Mouse (Mus musculus): Measurements from ENCODE around the gene Sohlh2. TPM values are rescaled to one million over a fixed set of nuclear protein-coding genes. Genes with fewer than 3 reads are reported as not detected.
"Not testable (repeated sequence)": the region's sequence is repeated elsewhere in the genome, so short reads cannot be mapped to it uniquely, and the experiment has no call there.

Gene Sohlh2
- total and polyA plus RNA-seq, 3 experiments = not detected

GRCm38 (mm10) chr3:55195581-55196327, 13.9 kb downstream of the Sohlh2 start:
- H3K4me2 ChIP-seq (ENCODE audit: insufficient read depth, low read depth, poor library complexity, severe bottlenecking) = no peak overlapping the region
- H3K9me3 ChIP-seq (replicated peaks; ENCODE audit: low read length) = peaks cover 8% of the 10 kb centered on the region
- H3K27me3 ChIP-seq (replicated peaks) = no peaks in the 10 kb centered on the region
- no peaks in the 10 kb centered on the region for H3K36me3 ChIP-seq (replicated peaks in 1 of 2; ENCODE audit: control insufficient read depth in 1 of 2, insufficient read depth in 1 of 2, low read length in 1 of 2)
- in situ Hi-C loops (cut with MboI; ENCODE audit: low pct_ligation_motif_present, low pct_unique_long_range_greater_than_20kb, low sequenced_read_pairs) (no loop called here), dilution Hi-C loops (cut with MboI; ENCODE audit: extremely low pct_ligation_motif_present, extremely low pct_unique_long_range_greater_than_20kb, low sequenced_read_pairs) (no loop called here)
- no peak for DNase-seq (ENCODE audit: extremely low read depth)
- H3K9ac ChIP-seq (ENCODE audit: insufficient read depth, low read depth) = no peak overlapping the region
- H3K4me3 ChIP-seq (replicated peaks in 1 of 3; ENCODE audit: low read depth in 2 of 3, low read length in 2 of 3, poor library complexity in 1 of 3) = no peak overlapping the region
- H3K27ac ChIP-seq (ENCODE audit: insufficient read depth, low read depth) = no peak overlapping the region
- H3K79me2 ChIP-seq (replicated peaks; ENCODE audit: control insufficient read depth, extremely low read depth, insufficient read depth, poor library complexity, severe bottlenecking) = no peaks in the 10 kb centered on the region
- TF ChIP-seq ELF1 (IDR thresholded peaks at IDR 0.05; ENCODE audit: low read depth, low read length) = no peak
- TF ChIP-seq CHD1 (IDR thresholded peaks at IDR 0.05; ENCODE audit: low read depth, low read length) = no peak
- no peak for TF ChIP-seq IRF4 (IDR thresholded peaks at IDR 0.05; ENCODE audit: low read depth, low read length)
- no peak for TF ChIP-seq MAFK (IDR thresholded peaks at IDR 0.05; ENCODE audit: insufficient replicate concordance, low read length)
- TF ChIP-seq PAX5 (IDR thresholded peaks at IDR 0.05; ENCODE audit: low read length) = no peak
- no peak for TF ChIP-seq ZC3H11A (IDR thresholded peaks at IDR 0.05; ENCODE audit: low read depth, low read length)
- TF ChIP-seq MAX (IDR thresholded peaks at IDR 0.05; ENCODE audit: low read length) = no peak
- TF ChIP-seq ZMIZ1 (IDR thresholded peaks at IDR 0.05; ENCODE audit: low read depth, low read length) = no peak
- no peak for TF ChIP-seq TBP (conservative IDR thresholded peaks at IDR 0.05; ENCODE audit: low read depth, low read length)
- TF ChIP-seq MAZ (IDR thresholded peaks at IDR 0.05; ENCODE audit: low read depth, low read length) = no peak
- no peak for TF ChIP-seq GABPA (IDR thresholded peaks at IDR 0.05; ENCODE audit: insufficient replicate concordance, low read depth, low read length)
- no peak for TF ChIP-seq HCFC1 (IDR thresholded peaks at IDR 0.05; ENCODE audit: low read depth, low read length)
- no peaks in the 10 kb centered on the region for H3K4me1 ChIP-seq (ENCODE audit: control insufficient read depth in 1 of 2, insufficient read depth in 2 of 2)

- no peak overlapping the region for H3K4me2 ChIP-seq (ENCODE audit: insufficient read depth, low read depth, poor library complexity, severe bottlenecking)
- in situ Hi-C loops (cut with MboI; ENCODE audit: low pct_ligation_motif_present, low pct_unique_long_range_greater_than_20kb, low sequenced_read_pairs) = no loop called here
Measured at GRCm38 (mm10) chr3:55196328-55196710, 14.5 kb downstream of the Sohlh2 start.

GRCm38 (mm10) chr3:55203621-55204020, 21.8 kb downstream of the Sohlh2 start:
- DNase-seq (ENCODE audit: extremely low read depth); in situ Hi-C loops (cut with MboI; ENCODE audit: low pct_ligation_motif_present, low pct_unique_long_range_greater_than_20kb, low sequenced_read_pairs); H3K36me3 ChIP-seq (replicated peaks in 1 of 2; ENCODE audit: control insufficient read depth in 1 of 2, insufficient read depth in 1 of 2, low read length in 1 of 2); H3K27me3 ChIP-seq (replicated peaks); H3K27ac ChIP-seq (ENCODE audit: insufficient read depth, low read depth); dilution Hi-C loops (cut with MboI; ENCODE audit: extremely low pct_ligation_motif_present, extremely low pct_unique_long_range_greater_than_20kb, low sequenced_read_pairs); H3K4me3 ChIP-seq (replicated peaks in 1 of 3; ENCODE audit: low read depth in 2 of 3, low read length in 2 of 3, poor library complexity in 1 of 3); H3K4me2 ChIP-seq (ENCODE audit: insufficient read depth, low read depth, poor library complexity, severe bottlenecking); H3K9ac ChIP-seq (ENCODE audit: insufficient read depth, low read depth); H3K4me1 ChIP-seq (ENCODE audit: control insufficient read depth in 1 of 2, insufficient read depth in 2 of 2); H3K79me2 ChIP-seq (replicated peaks; ENCODE audit: control insufficient read depth, extremely low read depth, insufficient read depth, poor library complexity, severe bottlenecking): not testable (repeated sequence)
- H3K9me3 ChIP-seq (replicated peaks; ENCODE audit: low read length) = peaks cover 36% of the 10 kb centered on the region

More at GRCm38 (mm10) chr3:55196328-55196710, 14.5 kb downstream of the Sohlh2 start:
- TF ChIP-seq JUN (IDR thresholded peaks at IDR 0.05; ENCODE audit: insufficient read depth, low read depth, low read length) (no peak), ZNF384 (IDR thresholded peaks at IDR 0.05; ENCODE audit: low read depth, low read length) (no peak), E2F4 (IDR thresholded peaks at IDR 0.05; ENCODE audit: insufficient replicate concordance, low read depth, low read length) (no peak), CTCF (conservative IDR thresholded peaks at IDR 0.05 in 1 of 2, IDR thresholded peaks at IDR 0.05 in 1 of 2; ENCODE audit: low read depth in 2 of 2, low read length in 2 of 2) (no peak), MEF2A (IDR thresholded peaks at IDR 0.05; ENCODE audit: borderline replicate concordance, low read depth, low read length) (no peak), MYC (IDR thresholded peaks at IDR 0.05; ENCODE audit: low read depth, low read length) (no peak), ZKSCAN1 (IDR thresholded peaks at IDR 0.05; ENCODE audit: borderline replicate concordance, low read depth, low read length) (no peak), HCFC1 (IDR thresholded peaks at IDR 0.05; ENCODE audit: low read depth, low read length) (no peak), MAFK (IDR thresholded peaks at IDR 0.05; ENCODE audit: insufficient replicate concordance, low read length) (no peak), TCF12 (IDR thresholded peaks at IDR 0.05; ENCODE audit: low read depth, low read length) (no peak), MXI1 (IDR thresholded peaks at IDR 0.05; ENCODE audit: low read depth, low read length) (no peak), ELF1 (IDR thresholded peaks at IDR 0.05; ENCODE audit: low read depth, low read length) (no peak), USF2 (conservative IDR thresholded peaks at IDR 0.05; ENCODE audit: low read depth, low read length) (no peak), SMC3 (IDR thresholded peaks at IDR 0.05; ENCODE audit: low read depth, low read length) (no peak), MAX (IDR thresholded peaks at IDR 0.05; ENCODE audit: low read length) (no peak), NELFE (IDR thresholded peaks at IDR 0.05; ENCODE audit: low read depth, low read length) (no peak), JUND (conservative IDR thresholded peaks at IDR 0.05; ENCODE audit: low read depth, low read length) (no peak), MAZ (IDR thresholded peaks at IDR 0.05; ENCODE audit: low read depth, low read length) (no peak)
- Histone ChIP-seq H3K4me1 (ENCODE audit: control insufficient read depth in 1 of 2, insufficient read depth in 2 of 2) (no peaks in the 10 kb centered on the region), H3K79me2 (replicated peaks; ENCODE audit: control insufficient read depth, extremely low read depth, insufficient read depth, poor library complexity, severe bottlenecking) (no peaks in the 10 kb centered on the region), H3K36me3 (replicated peaks in 1 of 2; ENCODE audit: control insufficient read depth in 1 of 2, insufficient read depth in 1 of 2, low read length in 1 of 2) (no peaks in the 10 kb centered on the region), H3K27ac (ENCODE audit: insufficient read depth, low read depth) (no peak overlapping the region), H3K9ac (ENCODE audit: insufficient read depth, low read depth) (no peak overlapping the region), H3K4me3 (replicated peaks in 1 of 3; ENCODE audit: low read depth in 2 of 3, low read length in 2 of 3, poor library complexity in 1 of 3) (no peak overlapping the region), H3K27me3 (replicated peaks) (no peaks in the 10 kb centered on the region), H3K9me3 (replicated peaks; ENCODE audit: low read length) (peaks cover 8% of the 10 kb centered on the region)
- dilution Hi-C loops (cut with MboI; ENCODE audit: extremely low pct_ligation_motif_present, extremely low pct_unique_long_range_greater_than_20kb, low sequenced_read_pairs) = no loop called here
- no peak for DNase-seq (ENCODE audit: extremely low read depth)

Data from CH12.LX (cell line).